Mouse (Mus musculus) ES-Bruce4 (cell line): ENCODE results near the gene Cd47.

Source experiments
- CTCF ChIP-seq: IDR thresholded peaks from one replicate; pipeline ENCODE4 v1.8.1; 2011; ENCODE audit warnings: low read depth, low read length
- EP300 ChIP-seq: IDR thresholded peaks from 2 replicates; pipeline ENCODE4 v1.6.1; 2011; ENCODE audit warnings: low read depth, low read length; ENCODE audit not compliant: insufficient read depth
- POLR2A ChIP-seq: IDR thresholded peaks from one replicate; pipeline ENCODE4 v1.8.1; 2011; ENCODE audit warnings: low read length; ENCODE audit not compliant: insufficient read depth

GRCm38 (mm10) chr16:49761981-49762380 lies 38.4 kb upstream of the Cd47 start:
- TF ChIP-seq EP300 (no peak), CTCF (no peak), POLR2A (no peak)
